Mouse (Mus musculus) liver, postnatal 0 days (tissue): ENCODE measurements at regions not wholly inside any gene's neighbourhood (a gene's known extent, or its start where the extent isn't known, plus 50 kb on each side); places are given as distances from the start of the nearest gene placed in this dataset.
"Not testable (repeated sequence)": the region's sequence is repeated elsewhere in the genome, so short reads cannot be mapped to it uniquely, and the experiment has no call there.

Experiments
- CTCF ChIP-seq: sonication (generic); IDR thresholded peaks from 2 replicates; pipeline ENCODE4 v1.5.1; 2016; ENCODE audit warnings: antibody characterized with exemption, low read depth
- EP300 ChIP-seq: IDR thresholded peaks from 2 replicates; pipeline ENCODE4 v1.6.1; 2016; ENCODE audit warnings: antibody characterized with exemption, low read depth, mild to moderate bottlenecking

- TF ChIP-seq CTCF, EP300: not testable (repeated sequence)
Observed at GRCm38 (mm10) chr4:101363231-101363630, 55.8 kb upstream of the Ak4 start.
